Mouse (Mus musculus) heart, embryonic 15.5 days (tissue): Measurements from ENCODE around the gene Ykt6. TPM values are rescaled to one million over a fixed set of nuclear protein-coding genes. Genes with fewer than 3 reads are reported as not detected.

Experiments
- ATAC-seq: fragments of 200-750 bp; cut with Nextera tagmentation; replicated peaks from 2 replicates; pipeline ENCODE4 v1.8.0; 2017; ENCODE audit warnings: low read depth, moderate TSS enrichment; ENCODE audit not compliant: insufficient number of reproducible peaks, insufficient read depth, low FRiP score
- H3K27ac ChIP-seq: fragments of 300-500 bp; sonication (generic); 2 replicates; pipeline ENCODE4 v1.5.1; 2015; ENCODE audit warnings: mild to moderate bottlenecking, inconsistent platforms
- H3K27me3 ChIP-seq: fragments of 300-500 bp; sonication (generic); 2 replicates; pipeline ENCODE4 v1.6.1; 2015; ENCODE audit warnings: inconsistent platforms
- H3K36me3 ChIP-seq: fragments of 300-500 bp; sonication (generic); 2 replicates; pipeline ENCODE4 v1.6.1; 2015; ENCODE audit warnings: mild to moderate bottlenecking, inconsistent platforms
- H3K4me1 ChIP-seq: fragments of 300-500 bp; sonication (generic); replicated peaks from 2 replicates; pipeline ENCODE4 v1.6.1; 2015; ENCODE audit warnings: inconsistent platforms
- H3K4me2 ChIP-seq: fragments of 300-500 bp; sonication (generic); 2 replicates; pipeline ENCODE4 v1.6.1; 2015; ENCODE audit warnings: inconsistent platforms, mild to moderate bottlenecking, moderate library complexity
- H3K4me3 ChIP-seq: fragments of 300-500 bp; sonication (generic); 2 replicates; pipeline ENCODE4 v1.5.1; 2015; ENCODE audit warnings: mild to moderate bottlenecking, inconsistent platforms
- H3K9ac ChIP-seq: fragments of 300-500 bp; sonication (generic); 2 replicates; pipeline ENCODE4 v1.6.1; 2015; ENCODE audit warnings: mild to moderate bottlenecking, inconsistent platforms
- H3K9me3 ChIP-seq: fragments of 300-500 bp; sonication (generic); replicated peaks from 2 replicates; pipeline ENCODE4 v1.6.1; 2016; ENCODE audit warnings: inconsistent platforms
- WGBS: fragments of 180-500 bp; shearing (Covaris S2); methylation state at CpG from one replicate; pipeline ENCODE4 v1.1.7; 2015; ENCODE audit warnings: mixed read lengths; 5-methylcytosine and 5-hydroxymethylcytosine counted together
- polyA plus RNA-seq: library from polyadenylated mRNA; unstranded; fragments of >200 nt; fragmentation: Nextera tagmentation; extraction: Ambion mirVana; gene quantifications from 2 replicates; pipeline ENCODE4 v1.2.1, GENCODE M21; 2015

Gene Ykt6
- polyA plus RNA-seq, 1 experiment from 2014 or later, result 33.6 TPM

DNA sequence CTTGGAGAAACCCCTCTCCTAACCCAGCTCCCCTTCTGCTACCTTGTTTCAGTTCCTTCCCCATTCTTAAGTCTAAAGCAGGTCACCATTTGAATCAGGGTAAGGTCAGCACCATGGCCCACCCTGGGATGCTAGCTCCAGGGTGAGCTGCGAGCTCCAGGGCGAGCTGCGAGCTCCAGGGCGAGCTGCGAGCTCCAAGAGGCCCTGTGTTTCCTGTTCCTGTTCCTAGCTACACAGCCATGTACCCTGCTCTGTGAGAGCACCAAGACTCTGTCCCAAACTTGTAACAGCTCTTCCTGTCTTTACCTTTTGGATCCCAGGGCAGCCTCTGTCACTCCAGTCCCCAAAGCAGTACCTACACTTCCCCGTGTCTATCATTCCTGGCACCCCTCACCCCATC is 18.6 kb downstream of the Ykt6 start:
- no peaks in the 10 kb centered on the region; the same call in 1 of the 2 replicates for H3K4me1 ChIP-seq
- H3K4me2 ChIP-seq, result no peak overlapping the region
- no peaks in the 10 kb centered on the region for H3K9me3 ChIP-seq
- ATAC-seq, result no peak
- no peaks in the 10 kb centered on the region for H3K27me3 ChIP-seq
- no peak overlapping the region for H3K9ac ChIP-seq
- WGBS, result 57% methylated on average over 6 of the region's 6 CpGs
- no peak overlapping the region for H3K4me3 ChIP-seq
- no peaks in the 10 kb centered on the region for H3K36me3 ChIP-seq
- no peak overlapping the region for H3K27ac ChIP-seq

DNA sequence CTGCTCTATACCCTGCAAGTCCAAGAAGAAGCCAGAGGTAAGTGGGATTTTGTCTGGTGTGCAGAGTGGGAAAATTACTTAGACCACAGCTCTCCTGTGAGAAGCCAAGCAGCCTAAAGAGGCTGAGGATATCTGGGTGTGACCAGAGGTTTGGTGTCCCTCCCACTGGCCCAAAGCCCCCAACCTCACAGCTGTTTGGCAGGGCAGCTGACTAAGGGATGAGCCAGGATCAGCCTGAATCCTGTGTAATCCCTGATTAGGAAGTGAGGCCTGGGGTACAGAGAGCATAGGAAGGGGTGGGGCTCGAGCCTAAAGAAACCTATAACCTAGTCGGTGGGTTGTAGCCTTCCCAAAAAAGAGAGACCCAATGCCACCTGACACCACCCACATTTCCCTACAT is 19.6 kb downstream of the Ykt6 start:
- 69% methylated on average over 2 of the region's 2 CpGs for WGBS
- H3K36me3 ChIP-seq, result no peaks in the 10 kb centered on the region
- H3K4me2 ChIP-seq, result no peak overlapping the region
- no peaks in the 10 kb centered on the region for H3K9me3 ChIP-seq
- ATAC-seq, result no peak
- H3K9ac ChIP-seq, result no peak overlapping the region
- no peaks in the 10 kb centered on the region for H3K27me3 ChIP-seq
- no peak overlapping the region for H3K4me3 ChIP-seq
- H3K27ac ChIP-seq, result no peak overlapping the region
- no peaks in the 10 kb centered on the region; the same call in 1 of the 2 replicates for H3K4me1 ChIP-seq

DNA sequence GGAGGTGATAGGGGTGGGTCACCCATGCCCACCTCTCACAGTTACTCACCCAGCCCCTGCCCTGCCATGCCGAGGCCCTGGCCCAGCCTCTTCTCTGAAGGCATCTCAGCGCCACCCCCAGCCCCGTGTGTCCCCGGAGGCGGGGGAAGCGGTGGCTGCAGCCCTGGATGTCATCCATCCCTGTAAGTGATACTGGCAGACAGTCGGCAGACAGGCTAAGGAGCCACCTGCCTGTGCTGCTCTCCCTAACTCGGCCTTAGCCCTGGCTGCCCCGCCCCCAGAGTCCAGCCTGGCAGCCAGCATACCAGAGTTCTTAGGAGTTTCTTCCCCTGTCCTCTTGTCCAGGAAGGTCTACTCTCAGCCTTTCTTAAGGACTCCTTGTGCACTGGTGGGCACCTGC is 20.6 kb downstream of the Ykt6 start:
- H3K27ac ChIP-seq, result no peak overlapping the region
- WGBS, result 10% methylated on average over 9 of the region's 9 CpGs
- ATAC-seq, result no peak
- no peak overlapping the region for H3K4me2 ChIP-seq
- H3K4me1 ChIP-seq, result no peaks in the 10 kb centered on the region; the same call in 1 of the 2 replicates
- no peak overlapping the region for H3K9ac ChIP-seq
- no peaks in the 10 kb centered on the region for H3K36me3 ChIP-seq
- no peaks in the 10 kb centered on the region for H3K9me3 ChIP-seq
- no peak overlapping the region for H3K4me3 ChIP-seq
- no peaks in the 10 kb centered on the region for H3K27me3 ChIP-seq

DNA sequence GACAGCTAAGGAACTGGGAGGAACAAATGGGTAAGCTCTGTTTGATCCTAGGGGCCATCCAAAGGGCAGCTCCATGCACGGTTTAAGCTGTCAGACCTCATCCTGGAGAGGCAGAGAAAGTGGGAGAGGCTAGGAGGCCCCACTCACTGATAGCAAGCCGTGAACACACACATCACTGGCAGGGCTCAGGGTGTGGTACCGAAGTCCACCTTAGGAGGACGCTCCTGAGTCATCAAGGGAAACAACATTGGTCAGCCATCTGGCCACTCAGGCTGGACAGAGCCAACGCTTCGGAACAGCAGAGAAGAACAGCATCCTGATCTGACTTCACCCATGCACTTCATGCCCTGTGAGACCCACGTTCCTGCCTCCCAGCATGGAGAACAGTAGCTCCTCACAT is 23.6 kb downstream of the Ykt6 start:
- Histone ChIP-seq H3K9me3 (no peaks in the 10 kb centered on the region), H3K9ac (no peak overlapping the region), H3K27ac (no peak overlapping the region), H3K4me2 (no peak overlapping the region), H3K36me3 (no peaks in the 10 kb centered on the region), H3K4me1 (no peaks in the 10 kb centered on the region), H3K27me3 (no peaks in the 10 kb centered on the region), H3K4me3 (no peak overlapping the region)
- ATAC-seq, result no peak
- WGBS, result 80% methylated on average over 7 of the region's 7 CpGs

DNA sequence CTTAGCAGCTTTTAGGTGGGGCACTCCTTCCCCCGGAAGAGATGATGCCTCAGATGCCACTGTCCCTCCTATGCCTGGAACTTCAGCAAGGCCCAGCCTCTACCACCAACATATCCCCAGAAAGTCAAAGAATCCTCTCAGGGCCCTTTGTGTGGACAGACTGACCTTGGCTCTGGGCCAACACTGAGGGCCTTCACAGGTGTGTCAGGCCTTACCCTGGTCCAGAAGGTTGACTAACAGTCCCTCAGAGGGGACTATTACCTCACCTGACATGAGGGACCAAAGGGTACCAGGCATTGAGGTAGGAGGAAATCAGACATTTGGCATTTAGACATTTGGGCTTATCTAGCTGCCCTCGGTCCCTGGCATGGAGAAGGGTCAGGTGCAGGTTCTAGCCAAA is 24.6 kb downstream of the Ykt6 start:
- H3K9ac ChIP-seq, result no peak overlapping the region
- 78% methylated on average over 2 of the region's 2 CpGs for WGBS
- H3K4me1 ChIP-seq, result no peaks in the 10 kb centered on the region
- H3K4me3 ChIP-seq, result no peak overlapping the region
- H3K36me3 ChIP-seq, result no peaks in the 10 kb centered on the region
- no peak overlapping the region for H3K4me2 ChIP-seq
- H3K27ac ChIP-seq, result no peak overlapping the region
- H3K9me3 ChIP-seq, result no peaks in the 10 kb centered on the region
- ATAC-seq, result no peak
- H3K27me3 ChIP-seq, result no peaks in the 10 kb centered on the region

DNA sequence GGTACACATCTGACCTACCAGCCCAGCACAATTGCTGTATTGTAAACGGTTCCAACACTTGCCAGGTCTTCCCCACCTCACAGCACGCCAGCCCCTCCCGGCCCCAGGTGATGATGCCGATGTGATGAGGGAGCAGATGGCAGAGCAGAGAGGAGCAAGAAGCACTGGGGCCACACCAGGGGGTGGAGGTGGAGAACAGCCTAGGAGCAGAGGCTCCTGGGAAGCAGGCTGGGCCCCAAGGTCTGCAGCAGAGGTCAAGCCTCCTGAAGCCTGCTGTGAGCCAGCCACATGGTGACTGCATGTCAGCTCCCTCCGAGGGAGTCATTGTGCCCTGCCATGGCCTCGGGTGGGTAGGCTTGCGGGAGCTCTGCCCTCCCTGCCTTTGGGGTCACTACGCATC is 25.1 kb downstream of the Ykt6 start:
- H3K9ac ChIP-seq, result no peak overlapping the region
- no peaks in the 10 kb centered on the region for H3K4me1 ChIP-seq
- no peaks in the 10 kb centered on the region for H3K36me3 ChIP-seq
- no peak overlapping the region for H3K4me3 ChIP-seq
- H3K4me2 ChIP-seq, result no peak overlapping the region
- H3K27ac ChIP-seq, result no peak overlapping the region
- 63% methylated on average over 8 of the region's 8 CpGs for WGBS
- no peaks in the 10 kb centered on the region for H3K9me3 ChIP-seq
- H3K27me3 ChIP-seq, result no peaks in the 10 kb centered on the region
- ATAC-seq, result no peak

DNA sequence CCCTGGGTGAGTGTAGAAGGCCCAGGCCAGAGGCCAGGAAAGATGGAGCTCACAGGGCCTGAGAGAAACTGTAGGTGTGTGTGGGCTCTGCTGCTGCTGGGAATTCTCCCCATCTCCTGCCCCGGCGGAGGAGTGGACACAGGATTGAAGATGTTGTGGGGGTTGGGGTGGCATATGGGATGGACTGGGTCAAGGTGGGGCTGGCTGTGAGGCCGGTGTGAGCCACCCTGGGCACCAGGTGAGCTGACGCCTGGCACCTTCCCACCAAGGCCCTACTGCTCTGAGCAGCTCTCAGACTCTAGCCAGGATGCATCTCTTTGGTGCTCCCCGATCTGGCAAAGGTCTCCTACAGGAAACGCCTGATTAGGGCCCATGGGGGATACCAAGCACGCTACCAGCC is 25.8 kb downstream of the Ykt6 start:
- no peak overlapping the region for H3K9ac ChIP-seq
- H3K27me3 ChIP-seq, result no peaks in the 10 kb centered on the region
- H3K4me2 ChIP-seq, result no peak overlapping the region
- no peak overlapping the region for H3K4me3 ChIP-seq
- H3K27ac ChIP-seq, result no peak overlapping the region
- H3K4me1 ChIP-seq, result no peaks in the 10 kb centered on the region
- 77% methylated on average over 7 of the region's 7 CpGs for WGBS
- H3K36me3 ChIP-seq, result no peaks in the 10 kb centered on the region
- no peaks in the 10 kb centered on the region for H3K9me3 ChIP-seq
- no peak for ATAC-seq

DNA sequence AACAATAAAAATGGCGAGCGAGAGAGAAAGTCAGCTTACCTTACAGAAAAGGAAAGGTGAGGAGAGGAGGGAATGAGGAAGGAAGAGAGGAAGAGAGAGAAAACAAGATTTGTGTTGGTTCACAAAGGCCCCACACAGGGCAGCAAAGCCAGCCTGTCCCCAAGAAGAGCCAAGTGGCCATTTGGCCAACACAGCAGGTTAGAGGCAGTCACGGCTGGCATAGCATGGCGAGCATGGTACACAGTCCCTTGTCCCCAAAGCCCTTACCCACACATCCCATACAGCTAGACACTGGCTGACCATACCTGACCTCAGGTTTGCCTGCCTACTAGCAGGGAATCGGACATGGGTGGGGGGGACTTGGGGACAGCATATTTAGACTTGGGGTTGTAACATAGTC is 28.1 kb downstream of the Ykt6 start:
- Histone ChIP-seq H3K27me3 (no peaks in the 10 kb centered on the region), H3K4me1 (no peaks in the 10 kb centered on the region), H3K9ac (no peak overlapping the region), H3K4me3 (no peak overlapping the region), H3K4me2 (no peak overlapping the region), H3K9me3 (no peaks in the 10 kb centered on the region), H3K36me3 (no peaks in the 10 kb centered on the region), H3K27ac (no peak overlapping the region)
- no peak for ATAC-seq
- WGBS, result 89% methylated on average over 5 of the region's 5 CpGs

DNA sequence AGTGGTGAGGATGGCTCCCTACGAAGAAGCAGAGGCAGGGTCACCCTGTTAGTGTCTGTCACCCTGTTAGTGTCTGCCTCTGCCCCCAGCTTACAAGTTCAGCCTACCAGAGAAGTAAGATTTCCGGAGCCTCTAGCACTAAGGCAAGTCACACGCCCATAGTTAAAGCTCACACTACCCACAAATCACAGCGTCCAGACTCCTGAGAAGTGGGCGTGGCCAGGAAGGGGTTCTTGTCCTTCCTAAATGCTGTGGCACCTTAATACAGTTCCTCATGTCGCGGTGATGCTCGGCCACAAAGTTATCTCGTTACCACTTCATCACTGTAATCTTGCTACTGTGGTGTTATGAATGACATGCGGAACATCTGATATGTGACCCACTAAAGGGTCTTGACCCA is 32.6 kb downstream of the Ykt6 start:
- WGBS, result 75% methylated on average over 10 of the region's 10 CpGs
- no peak overlapping the region for H3K4me2 ChIP-seq
- H3K27ac ChIP-seq, result no peak overlapping the region
- no peaks in the 10 kb centered on the region for H3K9me3 ChIP-seq
- ATAC-seq, result no peak
- H3K4me3 ChIP-seq, result no peak overlapping the region
- H3K4me1 ChIP-seq, result no peaks in the 10 kb centered on the region
- no peaks in the 10 kb centered on the region for H3K27me3 ChIP-seq
- no peaks in the 10 kb centered on the region for H3K36me3 ChIP-seq
- H3K9ac ChIP-seq, result no peak overlapping the region

DNA sequence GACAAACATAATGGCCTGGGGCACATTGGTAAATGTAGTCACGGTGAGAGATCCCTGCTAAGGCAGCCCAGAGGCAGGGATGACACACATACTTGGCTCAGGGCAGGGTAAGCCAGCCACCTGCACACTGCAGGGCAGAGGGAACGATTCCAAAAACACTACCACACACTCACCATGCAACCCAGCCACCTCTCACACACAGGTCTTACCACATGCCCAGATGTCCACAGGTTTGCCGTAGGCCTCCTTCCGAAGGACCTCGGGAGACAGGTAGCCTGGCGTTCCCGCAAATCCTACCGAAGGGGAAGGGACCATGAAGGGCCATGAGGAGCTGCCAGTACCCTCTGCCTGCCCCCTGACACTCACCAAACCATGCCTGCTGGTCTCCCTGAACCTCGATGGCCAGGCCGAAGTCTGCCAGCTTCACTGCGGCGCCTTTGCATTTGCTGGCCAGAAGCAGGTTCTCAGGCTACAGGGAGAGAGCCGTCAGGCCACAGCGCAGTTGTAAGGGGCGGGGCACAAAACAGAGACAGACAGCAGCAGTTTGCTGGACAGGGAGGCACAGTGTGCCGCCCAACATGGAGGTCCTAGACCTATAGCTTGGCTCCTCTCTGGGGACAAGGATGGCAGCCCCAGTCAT is 34.6 kb downstream of the Ykt6 start:
- no peak for ATAC-seq
- Histone ChIP-seq H3K4me1 (no peaks in the 10 kb centered on the region), H3K27me3 (no peaks in the 10 kb centered on the region), H3K9ac (no peak overlapping the region), H3K4me3 (no peak overlapping the region), H3K36me3 (no peaks in the 10 kb centered on the region), H3K9me3 (no peaks in the 10 kb centered on the region), H3K27ac (no peak overlapping the region), H3K4me2 (no peak overlapping the region)
- 80% methylated on average over 16 of the region's 16 CpGs for WGBS

DNA sequence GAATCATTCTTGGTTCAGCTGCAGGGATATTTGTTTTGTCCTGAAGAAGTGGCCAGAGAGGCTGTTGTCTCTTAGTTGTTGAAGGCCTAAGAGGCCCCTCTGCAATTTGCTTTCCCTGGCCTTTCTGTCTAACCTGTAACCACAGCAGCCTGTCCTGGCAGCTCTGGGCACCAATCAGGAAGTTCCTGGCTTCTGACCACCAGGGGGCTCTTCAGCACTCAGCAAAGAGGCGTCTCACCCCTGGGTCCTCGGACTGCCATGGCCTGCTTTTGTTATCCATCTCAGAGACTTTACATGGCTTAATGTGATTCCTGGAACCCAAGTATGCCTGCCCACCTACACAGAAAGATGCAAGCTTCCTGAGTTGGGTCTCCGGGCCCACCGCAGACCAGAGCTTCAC is 35.4 kb downstream of the Ykt6 start:
- H3K4me2 ChIP-seq, result no peak overlapping the region
- H3K4me1 ChIP-seq, result no peaks in the 10 kb centered on the region
- no peak for ATAC-seq
- no peaks in the 10 kb centered on the region for H3K36me3 ChIP-seq
- H3K4me3 ChIP-seq, result no peak overlapping the region
- no peaks in the 10 kb centered on the region for H3K27me3 ChIP-seq
- WGBS, result 37% methylated on average over 4 of the region's 4 CpGs
- H3K9me3 ChIP-seq, result no peaks in the 10 kb centered on the region
- no peak overlapping the region for H3K27ac ChIP-seq
- no peak overlapping the region for H3K9ac ChIP-seq

DNA sequence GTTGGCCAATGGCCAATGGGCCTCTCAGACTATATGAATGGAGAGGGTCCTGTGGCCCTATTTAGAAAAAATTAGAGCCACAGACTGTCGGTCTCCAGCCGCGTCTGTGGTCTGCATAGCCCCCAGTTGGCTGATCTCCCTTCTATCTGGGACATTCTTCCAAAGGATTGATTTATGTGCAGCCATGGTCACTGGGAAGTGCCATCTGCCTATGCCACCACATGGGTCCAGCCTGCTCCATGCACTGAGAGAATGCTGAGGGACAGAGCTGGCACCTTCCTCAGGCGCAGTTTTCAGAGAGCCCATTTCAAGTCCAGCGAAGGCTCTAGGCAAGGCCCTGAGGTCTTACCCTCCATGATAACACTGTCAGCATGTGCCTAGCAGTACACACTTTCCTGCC is 38.7 kb downstream of the Ykt6 start:
- no peak overlapping the region for H3K27ac ChIP-seq
- H3K27me3 ChIP-seq, result no peaks in the 10 kb centered on the region
- no peak overlapping the region for H3K9ac ChIP-seq
- H3K9me3 ChIP-seq, result no peaks in the 10 kb centered on the region
- no peak for ATAC-seq
- no peak overlapping the region for H3K4me3 ChIP-seq
- no peaks in the 10 kb centered on the region for H3K36me3 ChIP-seq
- 91% methylated on average over 5 of the region's 5 CpGs for WGBS
- H3K4me1 ChIP-seq, result peaks cover 5% of the 10 kb centered on the region
- H3K4me2 ChIP-seq, result no peak overlapping the region
